Mouse (Mus musculus) inflammation-experienced regulatory T-cells, adult 6 months (primary cell): ENCODE data around the gene Hs3st4. TPM values are rescaled to one million over a fixed set of nuclear protein-coding genes. Genes with fewer than 3 reads are reported as not detected.

Source experiments
- ATAC-seq: one replicate; pipeline ENCODE4 v1.8.0; 2017
- polyA plus RNA-seq, 3 experiments: library from polyadenylated mRNA; unstranded; fragments of 100-300 nt; shearing (Covaris generic); gene quantifications; one replicate each; pipeline ENCODE4 v1.2.1; 2017

The Hs3st4 gene
- polyA plus RNA-seq, 3 experiments from 2014 or later = not detected

GRCm38 (mm10) chr7:124354035-124354434 is 371.4 kb downstream of the Hs3st4 start:
- no peak for ATAC-seq

DNA sequence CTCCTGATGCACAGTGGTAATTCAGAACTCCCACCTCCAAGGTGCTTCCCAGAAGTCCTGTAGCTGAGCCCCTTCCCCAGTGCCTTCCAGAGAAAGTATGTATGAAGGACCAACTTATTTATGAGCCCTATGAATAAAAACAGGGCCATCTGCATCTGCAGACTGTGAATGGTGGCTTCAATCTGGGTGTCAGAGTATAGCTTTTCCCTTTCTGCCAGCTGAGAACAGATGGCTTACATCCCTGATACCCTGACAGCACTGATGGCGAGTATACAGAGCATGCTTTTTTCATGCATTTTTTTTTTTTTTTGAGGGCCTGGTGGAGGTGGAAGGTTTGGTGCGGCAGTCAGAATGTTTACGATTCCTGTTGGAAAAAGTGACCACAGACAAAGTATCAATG is 375.4 kb downstream of the Hs3st4 start:
- ATAC-seq = no peak

DNA sequence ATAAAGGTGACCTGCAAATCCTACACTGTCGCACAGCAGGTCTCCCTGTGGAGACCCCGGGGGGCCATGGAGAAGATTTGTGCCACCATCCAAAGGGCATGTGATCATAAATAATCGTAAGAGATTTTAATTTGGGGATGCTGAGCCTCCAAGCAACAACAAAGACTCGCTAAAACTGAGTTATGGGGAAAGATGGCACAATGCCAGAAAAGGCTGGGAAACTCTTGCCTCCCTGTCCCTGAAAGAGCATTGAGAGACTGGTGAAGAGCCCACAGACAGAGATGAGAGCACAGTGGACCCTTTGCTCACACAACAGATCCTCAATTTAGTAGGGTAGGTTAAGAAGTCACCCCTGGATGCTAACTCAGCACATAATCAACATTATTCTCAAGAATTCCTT is 377.2 kb downstream of the Hs3st4 start:
- ATAC-seq = no peak

GRCm38 (mm10) chr7:124372297-124372696 is 389.6 kb downstream of the Hs3st4 start:
- no peak for ATAC-seq

DNA sequence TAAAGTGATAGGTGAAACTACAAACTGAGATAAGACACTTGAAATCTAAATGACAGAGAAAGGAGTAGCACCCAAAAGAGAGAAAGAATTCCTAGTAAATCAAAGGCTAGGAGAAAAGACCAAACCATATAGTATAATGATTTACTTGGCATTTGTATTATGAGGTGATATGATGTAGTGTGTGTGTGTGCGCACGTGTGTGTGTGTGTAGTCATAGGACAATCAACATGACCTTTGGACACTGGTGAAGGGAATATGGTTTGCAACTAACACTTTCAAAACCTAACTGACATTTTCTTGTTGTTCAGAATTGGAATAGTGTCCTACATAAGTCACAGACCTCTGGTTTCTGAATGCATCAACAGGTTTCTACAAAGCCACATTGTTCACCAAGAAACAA is 390.0 kb downstream of the Hs3st4 start:
- ATAC-seq = no peak

- no peak for ATAC-seq
Observed at GRCm38 (mm10) chr7:124383489-124383888, 400.8 kb downstream of the Hs3st4 start.

- no peak for ATAC-seq
Observed at GRCm38 (mm10) chr7:124399184-124399583, 416.5 kb downstream of the Hs3st4 start.

DNA sequence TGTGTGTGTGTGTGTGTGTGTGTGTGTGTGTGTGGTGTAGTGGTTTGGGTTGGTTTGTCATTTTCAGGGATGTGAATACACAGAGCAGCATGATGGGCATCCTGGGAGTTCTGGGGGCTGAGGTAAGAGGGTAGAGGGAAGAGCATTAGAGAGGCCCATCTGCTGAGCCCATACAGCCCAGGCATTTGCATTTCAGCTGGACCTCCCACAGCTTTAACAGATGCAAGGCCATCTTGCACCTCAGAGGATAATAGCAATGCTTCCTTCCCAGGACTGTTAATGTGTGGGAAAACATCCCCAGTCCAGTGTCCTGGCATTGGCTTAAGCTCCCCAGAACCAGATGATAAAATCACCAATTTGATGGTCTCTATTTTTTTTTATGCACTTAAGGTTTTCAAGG is 444.3 kb downstream of the Hs3st4 start:
- no peak for ATAC-seq
